Mouse (Mus musculus) cerebellum, adult 2 months (tissue): Measurements from ENCODE around the gene Pex6.

Source experiments
- CTCF ChIP-seq: fragments of 200-500 bp; IDR thresholded peaks from 2 replicates; pipeline ENCODE4 v1.5.1; 2011; ENCODE audit warnings: low read depth, mild to moderate bottlenecking, control low read depth, low read length, moderate library complexity, borderline replicate concordance; ENCODE audit not compliant: insufficient read depth
- POLR2A ChIP-seq: fragments of 200-500 bp; IDR thresholded peaks from 2 replicates; pipeline ENCODE4 v1.6.1; 2011; ENCODE audit warnings: low read length, control low read depth, borderline replicate concordance; ENCODE audit not compliant: insufficient read depth

DNA sequence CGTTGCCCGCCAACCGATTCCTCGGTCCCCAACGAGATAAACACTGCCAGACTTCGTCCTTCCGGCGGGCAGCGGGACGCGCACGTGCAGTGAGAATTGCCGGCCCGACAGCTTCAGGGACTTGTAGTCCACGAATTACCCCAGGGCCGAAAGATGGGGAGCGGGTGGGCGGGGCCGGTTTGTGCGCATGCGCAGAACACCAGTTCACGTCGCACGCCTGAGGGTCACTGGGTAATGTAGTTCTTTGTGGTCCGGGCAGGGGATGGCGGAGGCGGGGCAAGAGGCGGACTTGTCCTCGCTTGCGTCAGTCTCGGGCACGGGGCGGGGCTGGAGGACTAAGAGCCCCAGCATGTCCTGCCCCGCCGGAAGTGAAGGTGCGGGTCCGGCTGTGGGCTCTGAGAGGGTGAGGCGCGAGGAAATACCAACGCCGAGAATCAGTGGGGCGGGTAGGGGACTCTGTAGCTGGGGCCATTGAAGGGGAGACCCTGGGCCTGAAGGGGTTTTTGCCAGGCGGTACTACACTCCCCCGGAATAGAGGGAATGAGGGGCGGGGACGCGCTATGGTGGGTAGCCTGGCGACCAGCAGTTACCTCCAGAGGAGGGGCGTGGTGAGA is 30.4 kb upstream of the Pex6 start, which contains the start of gene Klhdc3:
- TF ChIP-seq CTCF: no peak
- TF ChIP-seq POLR2A: peak; percentile 5; the same call in 1 of the 2 replicates
